Mouse (Mus musculus) liver, embryonic 15.5 days (tissue): Measurements from ENCODE around the gene Cep164. TPM values are rescaled to one million over a fixed set of nuclear protein-coding genes. Genes with fewer than 3 reads are reported as not detected.

Source experiments
- ATAC-seq: fragments of 200-750 bp; cut with Nextera tagmentation; 2 replicates; pipeline ENCODE4 v1.8.0; 2017; ENCODE audit warnings: moderate number of reproducible peaks, mild to moderate bottlenecking, moderate library complexity; ENCODE audit not compliant: insufficient read depth
- H3K27ac ChIP-seq: fragments of 300-500 bp; sonication (generic); replicated peaks from 2 replicates; pipeline ENCODE4 v1.5.1; 2015; ENCODE audit warnings: mild to moderate bottlenecking, inconsistent platforms
- H3K27me3 ChIP-seq: fragments of 300-500 bp; sonication (generic); 2 replicates; pipeline ENCODE4 v1.6.1; 2015; ENCODE audit warnings: mild to moderate bottlenecking, inconsistent platforms
- H3K36me3 ChIP-seq: fragments of 300-500 bp; sonication (generic); replicated peaks from 2 replicates; pipeline ENCODE4 v1.6.1; 2015; ENCODE audit warnings: moderate library complexity, mild to moderate bottlenecking, inconsistent platforms
- H3K4me1 ChIP-seq: fragments of 300-500 bp; sonication (generic); replicated peaks from 2 replicates; pipeline ENCODE4 v1.6.1; 2015; ENCODE audit warnings: inconsistent platforms
- H3K4me2 ChIP-seq: fragments of 300-500 bp; sonication (generic); 2 replicates; pipeline ENCODE4 v1.6.1; 2015; ENCODE audit warnings: moderate library complexity, mild to moderate bottlenecking, inconsistent platforms
- H3K4me3 ChIP-seq: fragments of 300-500 bp; sonication (generic); replicated peaks from 2 replicates; pipeline ENCODE4 v1.5.1; 2015; ENCODE audit warnings: mild to moderate bottlenecking, inconsistent platforms
- H3K9ac ChIP-seq: fragments of 300-500 bp; sonication (generic); 2 replicates; pipeline ENCODE4 v1.6.1; 2015; ENCODE audit warnings: moderate library complexity, mild to moderate bottlenecking, inconsistent platforms
- H3K9me3 ChIP-seq: fragments of 300-500 bp; sonication (generic); replicated peaks from 2 replicates; pipeline ENCODE4 v1.6.1; 2016; ENCODE audit warnings: inconsistent platforms
- WGBS: fragments of 180-500 bp; shearing (Covaris S2); methylation state at CpG from one replicate; pipeline ENCODE4 v1.1.7; 2015; ENCODE audit warnings: mixed read lengths; ENCODE audit not compliant: insufficient replicate concordance; 5-methylcytosine and 5-hydroxymethylcytosine counted together
- polyA plus RNA-seq: library from polyadenylated mRNA; unstranded; fragments of >200 nt; fragmentation: Nextera tagmentation; extraction: Ambion mirVana; gene quantifications from 2 replicates; pipeline ENCODE4 v1.2.1, GENCODE M21; 2015

Gene Cep164
- polyA plus RNA-seq, 1 experiment from 2014 or later = 5.1 TPM

DNA sequence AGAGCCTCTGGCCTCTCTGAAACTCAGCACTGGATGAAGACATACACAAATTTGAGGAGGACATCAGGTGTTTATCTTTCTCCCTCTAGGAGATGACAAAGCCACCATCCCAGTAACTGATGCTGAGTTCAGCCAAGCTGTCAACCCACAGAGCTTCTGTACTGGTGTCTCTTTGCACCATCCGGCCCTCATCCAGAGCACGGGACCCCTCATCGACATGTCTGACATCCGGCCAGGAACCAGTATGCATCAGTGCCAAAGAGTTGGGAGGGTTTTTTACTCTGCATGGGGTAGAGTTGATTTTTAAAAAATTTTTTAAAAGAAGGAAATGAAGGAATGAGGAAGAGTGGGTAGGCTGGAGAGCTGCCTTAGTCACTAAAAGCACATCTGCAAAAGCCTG is 78.6 kb downstream of the Cep164 start:
- Histone ChIP-seq H3K27me3 (peaks cover 6% of the 10 kb centered on the region; the same call in 1 of the 2 replicates), H3K27ac (no peak overlapping the region), H3K9ac (no peak overlapping the region), H3K4me3 (no peak overlapping the region), H3K4me2 (no peak overlapping the region), H3K4me1 (peaks cover 5% of the 10 kb centered on the region; the same call in 1 of the 2 replicates), H3K9me3 (no peaks in the 10 kb centered on the region), H3K36me3 (no peaks in the 10 kb centered on the region)
- 71% methylated on average over 4 of the region's 4 CpGs for WGBS
- no peak for ATAC-seq

- H3K4me1 ChIP-seq = peaks cover 7% of the 10 kb centered on the region; the same call in 1 of the 2 replicates
- WGBS = 22% methylated on average over 7 of the region's 7 CpGs
Measured at GRCm38 (mm10) chr9:45745451-45745850, 83.0 kb downstream of the Cep164 start.

DNA sequence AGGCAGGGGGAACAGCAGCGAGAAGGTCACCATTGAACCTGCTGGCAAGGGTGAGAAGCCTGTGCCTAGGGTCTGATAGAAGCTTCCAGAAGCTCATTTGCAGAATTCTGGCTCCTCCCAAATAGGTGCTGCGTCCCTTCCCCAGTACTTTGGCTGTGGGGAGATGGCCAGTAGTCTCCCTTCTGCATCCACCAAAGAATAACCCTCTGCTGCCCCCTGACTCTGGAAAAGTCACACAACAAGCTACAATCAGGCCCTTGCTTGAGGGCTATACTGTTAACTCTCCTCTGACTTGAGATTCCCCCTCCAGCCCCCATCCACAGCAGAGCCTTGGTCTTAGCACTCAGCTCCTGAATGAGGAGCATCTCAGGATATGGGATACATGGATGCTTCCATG is 87.9 kb downstream of the Cep164 start:
- no peak overlapping the region for H3K4me3 ChIP-seq
- H3K9ac ChIP-seq = no peak overlapping the region
- H3K27me3 ChIP-seq = peaks cover 9% of the 10 kb centered on the region
- H3K27ac ChIP-seq = no peak overlapping the region
- H3K4me2 ChIP-seq = no peak overlapping the region
- H3K36me3 ChIP-seq = no peaks in the 10 kb centered on the region
- peaks cover 7% of the 10 kb centered on the region; the same call in 1 of the 2 replicates for H3K4me1 ChIP-seq
- 50% methylated on average over 2 of the region's 2 CpGs for WGBS
- no peak for ATAC-seq
- H3K9me3 ChIP-seq = no peaks in the 10 kb centered on the region

More at GRCm38 (mm10) chr9:45745451-45745850, 83.0 kb downstream of the Cep164 start:
- Histone ChIP-seq H3K27me3 (peaks cover 11% of the 10 kb centered on the region), H3K27ac (no peak overlapping the region), H3K4me3 (no peak overlapping the region), H3K9ac (no peak overlapping the region), H3K36me3 (no peaks in the 10 kb centered on the region), H3K4me2 (no peak overlapping the region), H3K9me3 (no peaks in the 10 kb centered on the region)
- ATAC-seq = peak; percentile 56

GRCm38 (mm10) chr9:45739702-45740583 is 88.5 kb downstream of the Cep164 start:
- no peak for ATAC-seq
- H3K4me1 ChIP-seq = peaks cover 2% of the 10 kb centered on the region; the same call in 1 of the 2 replicates
- no peak overlapping the region for H3K4me3 ChIP-seq
- H3K36me3 ChIP-seq = no peaks in the 10 kb centered on the region
- no peak overlapping the region for H3K9ac ChIP-seq
- 58% methylated on average over 17 of the region's 17 CpGs for WGBS
- no peaks in the 10 kb centered on the region for H3K9me3 ChIP-seq
- no peak overlapping the region for H3K27ac ChIP-seq
- H3K4me2 ChIP-seq = no peak overlapping the region
- H3K27me3 ChIP-seq = peaks cover 5% of the 10 kb centered on the region

GRCm38 (mm10) chr9:45739001-45739701 is 89.3 kb downstream of the Cep164 start:
- no peak overlapping the region for H3K4me3 ChIP-seq
- H3K4me1 ChIP-seq = no peaks in the 10 kb centered on the region
- H3K27me3 ChIP-seq = peaks cover 2% of the 10 kb centered on the region
- H3K27ac ChIP-seq = no peak overlapping the region
- H3K9me3 ChIP-seq = no peaks in the 10 kb centered on the region
- 46% methylated on average over 12 of the region's 12 CpGs for WGBS
- H3K36me3 ChIP-seq = no peaks in the 10 kb centered on the region
- H3K9ac ChIP-seq = no peak overlapping the region
- ATAC-seq = no peak
- no peak overlapping the region for H3K4me2 ChIP-seq

DNA sequence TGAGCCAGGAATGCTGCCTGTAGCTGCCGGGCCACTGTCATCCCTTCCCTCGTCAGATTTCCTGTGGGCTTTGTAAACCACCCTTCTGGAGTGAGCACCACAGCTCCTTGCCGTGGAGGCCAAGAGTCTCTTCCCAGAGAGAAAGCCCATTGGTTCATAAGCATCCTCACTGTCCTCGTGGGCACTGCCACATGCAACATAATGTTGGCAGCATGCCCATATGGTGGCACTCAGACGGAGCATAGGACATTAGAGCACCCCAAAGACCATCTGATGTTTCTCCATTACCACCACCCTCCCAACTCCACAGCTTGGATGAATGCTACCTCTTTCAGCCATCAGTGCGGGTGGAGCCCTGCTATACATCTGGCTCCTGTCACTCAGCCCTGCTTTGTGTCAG is 95.2 kb downstream of the Cep164 start:
- Histone ChIP-seq H3K36me3 (no peaks in the 10 kb centered on the region), H3K4me3 (no peak overlapping the region), H3K27ac (no peak overlapping the region), H3K9me3 (no peaks in the 10 kb centered on the region), H3K27me3 (no peaks in the 10 kb centered on the region), H3K4me1 (no peaks in the 10 kb centered on the region), H3K4me2 (no peak overlapping the region), H3K9ac (no peak overlapping the region)
- no peak for ATAC-seq
- 46% methylated on average over 6 of the region's 6 CpGs for WGBS

GRCm38 (mm10) chr9:45731851-45732250 is 96.6 kb downstream of the Cep164 start:
- Histone ChIP-seq H3K4me2 (no peak overlapping the region), H3K4me3 (no peak overlapping the region), H3K36me3 (no peaks in the 10 kb centered on the region), H3K4me1 (no peaks in the 10 kb centered on the region), H3K27ac (no peak overlapping the region), H3K9me3 (no peaks in the 10 kb centered on the region), H3K9ac (no peak overlapping the region), H3K27me3 (no peaks in the 10 kb centered on the region)
- 64% methylated on average over 5 of the region's 5 CpGs for WGBS
- ATAC-seq = no peak

- no peaks in the 10 kb centered on the region; the same call in 1 of the 2 replicates for H3K27me3 ChIP-seq
- H3K9ac ChIP-seq = no peak overlapping the region
- H3K4me3 ChIP-seq = no peak overlapping the region
- H3K36me3 ChIP-seq = no peaks in the 10 kb centered on the region
- H3K4me2 ChIP-seq = no peak overlapping the region
- H3K9me3 ChIP-seq = no peaks in the 10 kb centered on the region
- ATAC-seq = no peak
- 50% methylated on average over 7 of the region's 7 CpGs for whole genome bisulfite sequencing
- no peaks in the 10 kb centered on the region for H3K4me1 ChIP-seq
- H3K27ac ChIP-seq = no peak overlapping the region
Measured at GRCm38 (mm10) chr9:45719997-45720396, 108.5 kb downstream of the Cep164 start.

Other genes starting within 250 kb of the Cep164 start
- 7.0 and 8.9 TPM in 2 replicates for gene Bace1, start 9.9 kb upstream of the Cep164 start, polyA plus RNA-seq
- gene Pcsk7, start 77.8 kb upstream of the Cep164 start, polyA plus RNA-seq = 7.7 and 9.3 TPM in 2 replicates
- gene Rnf214, start 78.2 kb upstream of the Cep164 start, polyA plus RNA-seq = 13.8 and 15.2 TPM in 2 replicates
- gene Tagln, start 107.4 kb upstream of the Cep164 start, polyA plus RNA-seq = 6.3 and 7.5 TPM in 2 replicates
- 16.5 and 21.4 TPM in 2 replicates for gene Sidt2, start 126.6 kb upstream of the Cep164 start, polyA plus RNA-seq
- gene Pafah1b2, start 184.0 kb upstream of the Cep164 start, polyA plus RNA-seq = 61.2 and 65.7 TPM in 2 replicates
- 3.2 and 3.4 TPM in 2 replicates for gene Sik3, start 184.1 kb upstream of the Cep164 start, polyA plus RNA-seq